Mouse (Mus musculus): ENCODE measurements around the gene Olfm1. TPM values are rescaled to one million over a fixed set of nuclear protein-coding genes. Genes with fewer than 3 reads are reported as not detected.

The Olfm1 gene
- polyA plus RNA-seq, 1 experiment from 2014 or later, result 5.1 TPM

- Histone ChIP-seq H3K4me3 (ENCODE audit: low read length) (no peak overlapping the region), H3K36me3 (ENCODE audit: control insufficient read depth, insufficient read depth) (no peaks in the 10 kb centered on the region), H3K27me3 (ENCODE audit: control insufficient read depth, insufficient read depth, low read length) (peaks cover 59% of the 10 kb centered on the region), H3K9me3 (replicated peaks; ENCODE audit: control insufficient read depth, low read length) (no peaks in the 10 kb centered on the region), H3K27ac (ENCODE audit: low read length) (no peak overlapping the region), H3K9ac (ENCODE audit: low read length) (no peak overlapping the region), H3K4me1 (ENCODE audit: control insufficient read depth, insufficient read depth, low read length) (peaks cover 5% of the 10 kb centered on the region), H3K4me2 (ENCODE audit: low read depth, low read length) (no peak overlapping the region)
- WGBS, result 23% methylated on average over 6 of the region's 6 CpGs
- ATAC-seq (replicated peaks; ENCODE audit: extremely low read depth, insufficient read depth, low FRiP score), result no peak
Observed at GRCm38 (mm10) chr2:28194962-28195617, 2.3 kb downstream of the Olfm1 start.

GRCm38 (mm10) chr2:28195726-28196125, 2.9 kb downstream of the Olfm1 start:
- H3K4me3 ChIP-seq (ENCODE audit: low read length), result no peak overlapping the region
- WGBS, result 72% methylated on average over 8 of the region's 8 CpGs
- H3K9me3 ChIP-seq (replicated peaks; ENCODE audit: control insufficient read depth, low read length), result no peaks in the 10 kb centered on the region
- ATAC-seq (replicated peaks; ENCODE audit: extremely low read depth, insufficient read depth, low FRiP score), result no peak
- H3K4me1 ChIP-seq (ENCODE audit: control insufficient read depth, insufficient read depth, low read length), result peaks cover 5% of the 10 kb centered on the region
- no peak overlapping the region for H3K4me2 ChIP-seq (ENCODE audit: low read depth, low read length)
- H3K27ac ChIP-seq (ENCODE audit: low read length), result no peak overlapping the region
- no peak overlapping the region for H3K9ac ChIP-seq (ENCODE audit: low read length)
- peaks cover 59% of the 10 kb centered on the region for H3K27me3 ChIP-seq (ENCODE audit: control insufficient read depth, insufficient read depth, low read length)
- no peaks in the 10 kb centered on the region for H3K36me3 ChIP-seq (ENCODE audit: control insufficient read depth, insufficient read depth)

- no peak overlapping the region for H3K27ac ChIP-seq (ENCODE audit: low read length)
- peaks cover 6% of the 10 kb centered on the region; the same call in 1 of the 2 replicates for H3K4me1 ChIP-seq (ENCODE audit: control insufficient read depth, insufficient read depth, low read length)
- WGBS, result 55% methylated on average over 3 of the region's 3 CpGs
- no peak overlapping the region for H3K4me2 ChIP-seq (ENCODE audit: low read depth, low read length)
- no peak overlapping the region for H3K4me3 ChIP-seq (ENCODE audit: low read length)
- H3K27me3 ChIP-seq (ENCODE audit: control insufficient read depth, insufficient read depth, low read length), result peaks cover 28% of the 10 kb centered on the region
- H3K9ac ChIP-seq (ENCODE audit: low read length), result no peak overlapping the region
- H3K36me3 ChIP-seq (ENCODE audit: control insufficient read depth, insufficient read depth), result no peaks in the 10 kb centered on the region
- H3K9me3 ChIP-seq (replicated peaks; ENCODE audit: control insufficient read depth, low read length), result no peaks in the 10 kb centered on the region
- ATAC-seq (replicated peaks; ENCODE audit: extremely low read depth, insufficient read depth, low FRiP score), result no peak
Observed at GRCm38 (mm10) chr2:28201441-28201841, 8.6 kb downstream of the Olfm1 start.

- Histone ChIP-seq H3K27me3 (ENCODE audit: control insufficient read depth, insufficient read depth, low read length) (peaks cover 41% of the 10 kb centered on the region), H3K27ac (ENCODE audit: low read length) (no peak overlapping the region), H3K4me1 (ENCODE audit: control insufficient read depth, insufficient read depth, low read length) (peaks cover 6% of the 10 kb centered on the region; the same call in 1 of the 2 replicates), H3K9ac (ENCODE audit: low read length) (no peak overlapping the region), H3K4me2 (ENCODE audit: low read depth, low read length) (no peak overlapping the region), H3K36me3 (ENCODE audit: control insufficient read depth, insufficient read depth) (no peaks in the 10 kb centered on the region), H3K4me3 (ENCODE audit: low read length) (no peak overlapping the region), H3K9me3 (replicated peaks; ENCODE audit: control insufficient read depth, low read length) (no peaks in the 10 kb centered on the region)
- 5% methylated on average over 9 of the region's 9 CpGs for WGBS
- ATAC-seq (replicated peaks; ENCODE audit: extremely low read depth, insufficient read depth, low FRiP score), result no peak
Observed at GRCm38 (mm10) chr2:28204167-28204566, 11.4 kb downstream of the Olfm1 start.

GRCm38 (mm10) chr2:28204677-28205466, 12.1 kb downstream of the Olfm1 start:
- H3K27ac ChIP-seq (ENCODE audit: low read length), result no peak overlapping the region
- H3K4me1 ChIP-seq (ENCODE audit: control insufficient read depth, insufficient read depth, low read length), result peaks cover 6% of the 10 kb centered on the region; the same call in 1 of the 2 replicates
- peak overlapping the region; percentile 68 for H3K4me3 ChIP-seq (ENCODE audit: low read length)
- WGBS, result 10% methylated on average over 19 of the region's 19 CpGs
- no peak overlapping the region for H3K9ac ChIP-seq (ENCODE audit: low read length)
- H3K9me3 ChIP-seq (replicated peaks; ENCODE audit: control insufficient read depth, low read length), result no peaks in the 10 kb centered on the region
- ATAC-seq (replicated peaks; ENCODE audit: extremely low read depth, insufficient read depth, low FRiP score), result 0 out of 2 replicates have a peak, but pooled peaks have one; percentile 25
- peak overlapping the region; percentile 86 for H3K4me2 ChIP-seq (ENCODE audit: low read depth, low read length)
- H3K27me3 ChIP-seq (ENCODE audit: control insufficient read depth, insufficient read depth, low read length), result peaks cover 39% of the 10 kb centered on the region
- no peaks in the 10 kb centered on the region for H3K36me3 ChIP-seq (ENCODE audit: control insufficient read depth, insufficient read depth)

- under 1% methylated on average over 49 of the region's 49 CpGs for WGBS
- Histone ChIP-seq H3K27ac (ENCODE audit: low read length) (no peak overlapping the region), H3K4me2 (ENCODE audit: low read depth, low read length) (peak overlapping the region; percentile 86), H3K4me3 (ENCODE audit: low read length) (peak overlapping the region; percentile 68), H3K4me1 (ENCODE audit: control insufficient read depth, insufficient read depth, low read length) (peaks cover 6% of the 10 kb centered on the region; the same call in 1 of the 2 replicates), H3K9me3 (replicated peaks; ENCODE audit: control insufficient read depth, low read length) (no peaks in the 10 kb centered on the region), H3K36me3 (ENCODE audit: control insufficient read depth, insufficient read depth) (no peaks in the 10 kb centered on the region), H3K27me3 (ENCODE audit: control insufficient read depth, insufficient read depth, low read length) (peaks cover 38% of the 10 kb centered on the region), H3K9ac (ENCODE audit: low read length) (peak overlapping the region; percentile 77)
- peak; percentile 77; the same call in 1 of the 2 replicates for ATAC-seq (replicated peaks; ENCODE audit: extremely low read depth, insufficient read depth, low FRiP score)
Observed at GRCm38 (mm10) chr2:28205467-28205805, 12.6 kb downstream of the Olfm1 start.

GRCm38 (mm10) chr2:28205870-28206421, 13.2 kb downstream of the Olfm1 start:
- H3K9ac ChIP-seq (ENCODE audit: low read length), result peak overlapping the region; percentile 77
- H3K4me1 ChIP-seq (ENCODE audit: control insufficient read depth, insufficient read depth, low read length), result peaks cover 6% of the 10 kb centered on the region; the same call in 1 of the 2 replicates
- peak overlapping the region; percentile 68 for H3K4me3 ChIP-seq (ENCODE audit: low read length)
- WGBS, result under 1% methylated on average over 51 of the region's 51 CpGs
- H3K9me3 ChIP-seq (replicated peaks; ENCODE audit: control insufficient read depth, low read length), result no peaks in the 10 kb centered on the region
- H3K36me3 ChIP-seq (ENCODE audit: control insufficient read depth, insufficient read depth), result no peaks in the 10 kb centered on the region
- no peak overlapping the region for H3K27ac ChIP-seq (ENCODE audit: low read length)
- H3K27me3 ChIP-seq (ENCODE audit: control insufficient read depth, insufficient read depth, low read length), result peaks cover 38% of the 10 kb centered on the region
- peak; percentile 52; the same call in 1 of the 2 replicates for ATAC-seq (replicated peaks; ENCODE audit: extremely low read depth, insufficient read depth, low FRiP score)
- peak overlapping the region; percentile 86 for H3K4me2 ChIP-seq (ENCODE audit: low read depth, low read length)

GRCm38 (mm10) chr2:28206472-28206871, 13.7 kb downstream of the Olfm1 start:
- Histone ChIP-seq H3K9me3 (replicated peaks; ENCODE audit: control insufficient read depth, low read length) (no peaks in the 10 kb centered on the region), H3K27ac (ENCODE audit: low read length) (no peak overlapping the region), H3K4me3 (ENCODE audit: low read length) (peak overlapping the region; percentile 68), H3K4me1 (ENCODE audit: control insufficient read depth, insufficient read depth, low read length) (peaks cover 6% of the 10 kb centered on the region; the same call in 1 of the 2 replicates), H3K36me3 (ENCODE audit: control insufficient read depth, insufficient read depth) (no peaks in the 10 kb centered on the region), H3K27me3 (ENCODE audit: control insufficient read depth, insufficient read depth, low read length) (peaks cover 33% of the 10 kb centered on the region), H3K4me2 (ENCODE audit: low read depth, low read length) (peak overlapping the region; percentile 86), H3K9ac (ENCODE audit: low read length) (peak overlapping the region; percentile 77; the same call in 1 of the 2 replicates)
- WGBS, result 17% methylated on average over 11 of the region's 11 CpGs
- ATAC-seq (replicated peaks; ENCODE audit: extremely low read depth, insufficient read depth, low FRiP score), result no peak
